Mouse (Mus musculus): ENCODE measurements around the gene Zfp30. TPM values are rescaled to one million over a fixed set of nuclear protein-coding genes. Genes with fewer than 3 reads are reported as not detected.

Zfp30 gene
- polyA plus RNA-seq, 1 experiment: 1.8 TPM

GRCm38 (mm10) chr7:29818619-29819254, 34.9 kb downstream of the Zfp30 start:
- no peak for TF ChIP-seq POLR2A (IDR thresholded peaks at IDR 0.05; ENCODE audit: borderline replicate concordance, extremely low read depth, low read depth, low read length)
- no peak for TF ChIP-seq CTCF (IDR thresholded peaks at IDR 0.05; ENCODE audit: insufficient read depth, low read length)
- peak; percentile 69 for DNase-seq

DNA sequence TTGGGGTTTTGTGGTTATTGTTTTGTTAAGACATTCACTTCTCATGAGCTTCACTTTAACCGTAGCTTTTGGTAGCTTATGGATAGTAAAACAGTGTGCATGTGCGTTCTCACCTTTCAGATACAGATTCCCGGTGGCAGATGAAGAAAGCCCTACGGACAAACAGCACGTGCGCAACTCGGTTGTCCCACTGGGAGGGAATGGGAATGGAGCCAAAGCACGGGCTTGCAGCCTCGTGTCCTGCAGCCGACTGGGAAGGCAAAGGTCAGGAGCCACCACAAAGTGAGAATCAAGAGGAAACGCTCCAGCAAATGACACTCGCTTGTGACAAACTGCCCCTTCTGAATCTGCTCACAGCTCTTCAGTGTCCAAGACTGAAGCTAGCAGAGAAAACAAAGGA, 44.2 kb downstream of the Zfp30 start:
- Histone ChIP-seq H3K4me1 (ENCODE audit: control insufficient read depth, insufficient read depth, low read length) (no peaks in the 10 kb centered on the region), H3K4me3 (replicated peaks; ENCODE audit: extremely low read depth, low read depth, low read length) (no peak overlapping the region)
- 84% methylated on average over 12 of the region's 12 CpGs for WGBS
- no peak for DNase-seq
- TF ChIP-seq CTCF (IDR thresholded peaks at IDR 0.05; ENCODE audit: insufficient read depth, low read length): no peak
- no peak for TF ChIP-seq POLR2A (IDR thresholded peaks at IDR 0.05; ENCODE audit: borderline replicate concordance, extremely low read depth, low read depth, low read length)

More at GRCm38 (mm10) chr7:29818619-29819254, 34.9 kb downstream of the Zfp30 start:
- Histone ChIP-seq H3K4me3 (replicated peaks; ENCODE audit: extremely low read depth, low read depth, low read length) (peak overlapping the region; percentile 78), H3K4me1 (ENCODE audit: control insufficient read depth, insufficient read depth, low read length) (peaks cover 11% of the 10 kb centered on the region)
- WGBS: 1% methylated on average over 12 of the region's 12 CpGs

DNA sequence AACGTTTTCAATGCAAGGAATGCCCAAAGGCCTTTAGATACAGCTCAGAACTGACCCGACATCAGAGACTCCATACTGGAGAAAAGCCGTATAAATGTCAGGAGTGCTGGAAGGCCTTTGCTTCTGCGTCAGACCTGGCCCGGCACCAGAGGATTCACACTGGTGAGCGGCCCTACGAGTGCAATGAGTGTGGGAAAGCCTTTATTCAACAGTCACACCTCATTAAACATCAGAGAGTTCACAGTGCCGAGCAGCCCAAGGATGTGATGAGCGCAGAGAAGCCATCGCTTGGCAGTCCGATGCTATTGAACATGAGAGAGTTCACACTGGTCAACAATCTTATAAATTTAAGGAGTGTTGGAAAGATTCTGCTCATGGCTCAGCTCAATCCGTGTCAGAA, 46.0 kb downstream of the Zfp30 start:
- no peak for DNase-seq
- WGBS: 86% methylated on average over 12 of the region's 12 CpGs
- no peak for TF ChIP-seq POLR2A (IDR thresholded peaks at IDR 0.05; ENCODE audit: borderline replicate concordance, extremely low read depth, low read depth, low read length)
- TF ChIP-seq CTCF (IDR thresholded peaks at IDR 0.05; ENCODE audit: insufficient read depth, low read length): no peak
- H3K4me1 ChIP-seq (ENCODE audit: control insufficient read depth, insufficient read depth, low read length): no peaks in the 10 kb centered on the region
- no peak overlapping the region for H3K4me3 ChIP-seq (replicated peaks; ENCODE audit: extremely low read depth, low read depth, low read length)

DNA sequence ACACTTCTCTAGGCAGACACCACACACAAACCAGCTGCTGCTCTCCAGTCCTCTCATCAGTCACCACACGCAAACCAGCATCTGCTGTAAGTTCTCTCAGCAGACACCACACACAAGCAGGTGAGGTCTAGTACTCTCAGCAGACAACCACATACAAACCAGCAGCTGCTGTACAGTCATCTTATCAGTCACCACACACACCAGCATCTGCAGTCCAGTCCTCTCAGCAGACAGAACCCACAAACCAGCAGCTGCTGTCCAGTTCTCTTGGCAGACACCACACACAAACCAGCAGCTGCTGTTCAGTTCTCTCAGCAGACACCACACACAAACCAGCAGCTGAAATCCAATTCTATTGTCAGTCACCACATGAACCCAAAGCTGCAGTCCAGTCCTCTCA, 53.0 kb downstream of the Zfp30 start:
- no peak for DNase-seq
- Histone ChIP-seq H3K4me1 (ENCODE audit: control insufficient read depth, insufficient read depth, low read length) (no peaks in the 10 kb centered on the region), H3K4me3 (replicated peaks; ENCODE audit: extremely low read depth, low read depth, low read length) (no peak overlapping the region)
- WGBS: 93% methylated on average over 1 of the region's 1 CpGs
- no peak for TF ChIP-seq POLR2A (IDR thresholded peaks at IDR 0.05; ENCODE audit: borderline replicate concordance, extremely low read depth, low read depth, low read length)
- TF ChIP-seq CTCF (IDR thresholded peaks at IDR 0.05; ENCODE audit: insufficient read depth, low read length): no peak

DNA sequence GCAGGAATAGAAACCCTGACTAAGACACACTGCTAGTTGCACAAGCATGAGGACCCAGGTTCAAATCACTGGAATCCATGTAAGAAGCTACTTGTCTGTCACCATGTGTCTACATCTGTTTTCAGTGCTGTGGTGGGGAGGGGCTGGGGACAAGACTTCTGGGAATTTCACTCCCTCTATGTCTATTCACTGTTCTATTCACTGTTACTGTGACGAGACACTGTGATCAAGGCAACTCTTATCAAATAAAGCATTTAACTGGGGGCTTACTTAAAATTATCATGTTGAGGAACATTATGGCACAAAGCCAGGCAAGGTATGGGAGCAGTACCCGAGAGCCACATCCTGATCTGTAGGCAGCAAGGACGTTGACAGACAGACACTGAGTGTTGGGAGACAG, 55.5 kb downstream of the Zfp30 start:
- DNase-seq: no peak
- Histone ChIP-seq H3K4me3 (replicated peaks; ENCODE audit: extremely low read depth, low read depth, low read length) (no peak overlapping the region), H3K4me1 (ENCODE audit: control insufficient read depth, insufficient read depth, low read length) (no peaks in the 10 kb centered on the region)
- no peak for TF ChIP-seq POLR2A (IDR thresholded peaks at IDR 0.05; ENCODE audit: borderline replicate concordance, extremely low read depth, low read depth, low read length)
- TF ChIP-seq CTCF (IDR thresholded peaks at IDR 0.05; ENCODE audit: insufficient read depth, low read length): no peak
- 82% methylated on average over 3 of the region's 3 CpGs for WGBS

GRCm38 (mm10) chr7:29842105-29842504, 58.3 kb downstream of the Zfp30 start:
- no peak for DNase-seq
- Histone ChIP-seq H3K4me1 (ENCODE audit: control insufficient read depth, insufficient read depth, low read length) (no peaks in the 10 kb centered on the region), H3K4me3 (replicated peaks; ENCODE audit: extremely low read depth, low read depth, low read length) (no peak overlapping the region)
- 91% methylated on average over 1 of the region's 1 CpGs for WGBS
- TF ChIP-seq POLR2A (IDR thresholded peaks at IDR 0.05; ENCODE audit: borderline replicate concordance, extremely low read depth, low read depth, low read length) (no peak), CTCF (IDR thresholded peaks at IDR 0.05; ENCODE audit: insufficient read depth, low read length) (no peak)

Other genes starting within 250 kb of the Zfp30 start
- gene Catsperg2, start 57.0 kb upstream of the Zfp30 start, polyA plus RNA-seq (2012; rRNA removed): 0.19 TPM in 1 of 2 replicates, not detected in the other
- 3.3 and 4.7 TPM in 2 replicates for gene Zfp84, start 15.4 kb upstream of the Zfp30 start, polyA plus RNA-seq (2012; rRNA removed)
- gene Zfp790, start 32.1 kb downstream of the Zfp30 start, polyA plus RNA-seq (2012; rRNA removed): 2.3 and 3.3 TPM in 2 replicates
- 0.24 and 0.57 TPM in 2 replicates for gene Zfp940, start 69.7 kb downstream of the Zfp30 start, polyA plus RNA-seq (2012; rRNA removed)
- gene Zfp420, start 76.0 kb downstream of the Zfp30 start, polyA plus RNA-seq (2012; rRNA removed): 1.1 and 1.8 TPM in 2 replicates
- gene Zfp27, start 122.6 kb downstream of the Zfp30 start, polyA plus RNA-seq (2012; rRNA removed): 1.5 and 2.6 TPM in 2 replicates
- 1.1 and 1.9 TPM in 2 replicates for gene Zfp383, start 124.2 kb downstream of the Zfp30 start, polyA plus RNA-seq (2012; rRNA removed)
- gene Zfp74, start 170.1 kb downstream of the Zfp30 start, polyA plus RNA-seq (2012; rRNA removed): 7.9 and 8.3 TPM in 2 replicates
- gene Zfp568, start 200.0 kb downstream of the Zfp30 start, polyA plus RNA-seq (2012; rRNA removed): 5.1 and 6.1 TPM in 2 replicates